Mouse (Mus musculus) E14TG2a.4 (cell line): ENCODE measurements around the gene Pde4d.

ENCODE experiments used
- H3K27me3 ChIP-seq: 2 replicates; pipeline ENCODE4 v1.6.1; 2014; ENCODE audit warnings: low read length, control low read depth; ENCODE audit not compliant: insufficient read depth
- H3K36me3 ChIP-seq: 2 replicates; pipeline ENCODE4 v1.6.1; 2014; ENCODE audit warnings: low read length, control low read depth; ENCODE audit not compliant: insufficient read depth
- H3K4me1 ChIP-seq: replicated peaks from 2 replicates; pipeline ENCODE4 v1.6.1; 2014; ENCODE audit warnings: low read depth, low read length, control low read depth
- H3K4me3 ChIP-seq: replicated peaks from 2 replicates; pipeline ENCODE4 v1.5.1; 2014; ENCODE audit warnings: mild to moderate bottlenecking, low read length
- H3K9me3 ChIP-seq: 2 replicates; pipeline ENCODE4 v1.6.1; 2014; ENCODE audit warnings: low read length, control low read depth
- CTCF ChIP-seq: conservative IDR thresholded peaks from 2 replicates; pipeline ENCODE4 v1.5.1; 2014; ENCODE audit warnings: low read length
- NANOG ChIP-seq: IDR thresholded peaks from 2 replicates; pipeline ENCODE4 v1.6.1; 2014; ENCODE audit warnings: borderline replicate concordance, low read length, mixed read lengths
- POU5F1 ChIP-seq: IDR thresholded peaks from 2 replicates; pipeline ENCODE4 v1.6.1; 2014; ENCODE audit warnings: low read length, borderline replicate concordance

The Pde4d gene

DNA sequence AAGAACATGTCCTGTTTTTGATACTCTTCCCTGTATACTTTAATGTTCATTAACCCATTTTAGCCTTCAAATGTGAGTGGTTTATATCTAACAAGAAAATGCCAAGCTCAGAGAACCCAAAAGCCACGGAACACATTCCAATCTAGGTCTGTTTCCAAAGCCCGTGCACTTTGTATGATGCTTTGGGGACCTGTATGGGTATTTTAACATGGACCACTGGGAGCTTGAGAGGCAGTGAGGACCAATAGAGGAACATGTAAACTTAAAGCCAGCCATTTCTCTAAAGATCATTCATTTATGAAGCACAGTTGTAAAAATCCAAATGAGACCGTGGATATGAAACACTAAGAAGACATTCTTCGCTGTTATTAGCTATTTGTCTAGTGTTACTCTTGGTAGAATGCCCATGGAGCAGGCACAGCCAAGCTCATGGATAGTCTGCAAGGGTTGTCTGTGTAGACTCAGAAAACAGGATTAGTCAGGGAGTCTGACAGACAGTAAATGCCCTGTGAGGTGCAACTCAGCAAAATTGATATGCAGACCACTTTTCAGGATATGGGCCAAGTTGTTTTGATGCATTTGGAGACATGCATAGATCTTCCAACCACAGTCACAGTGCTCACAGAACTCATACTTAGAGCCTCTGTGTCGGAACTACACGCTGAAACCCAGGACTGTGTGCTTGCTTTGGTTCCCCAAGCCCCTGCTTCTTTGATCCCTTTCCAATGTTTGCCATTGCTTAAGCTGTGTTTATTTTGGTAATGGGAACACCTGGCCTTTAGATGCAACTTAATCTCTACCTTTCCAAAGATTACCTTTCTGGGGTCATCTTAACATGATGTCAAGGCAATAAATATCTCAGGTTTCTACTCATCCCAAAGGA is 1272.7 kb downstream of the Pde4d start:
- H3K36me3 ChIP-seq = no peaks in the 10 kb centered on the region
- no peaks in the 10 kb centered on the region for H3K4me1 ChIP-seq
- TF ChIP-seq NANOG (no peak), CTCF (no peak), POU5F1 (no peak)
- no peaks in the 10 kb centered on the region for H3K27me3 ChIP-seq
- H3K4me3 ChIP-seq = no peak overlapping the region
- H3K9me3 ChIP-seq = no peaks in the 10 kb centered on the region

- no peak for TF ChIP-seq CTCF
- no peak for TF ChIP-seq NANOG
- no peak for TF ChIP-seq POU5F1
These were observed 1277.6 kb downstream of the Pde4d start for GRCm38 (mm10) chr13:109727346-109727745.

GRCm38 (mm10) chr13:109729612-109730011 is 1279.9 kb downstream of the Pde4d start:
- TF ChIP-seq CTCF (no peak), NANOG (no peak), POU5F1 (no peak)
- Histone ChIP-seq H3K27me3 (no peaks in the 10 kb centered on the region), H3K4me3 (no peak overlapping the region)

More at GRCm38 (mm10) chr13:109727346-109727745, 1277.6 kb downstream of the Pde4d start:
- Histone ChIP-seq H3K4me3 (no peak overlapping the region), H3K4me1 (no peaks in the 10 kb centered on the region), H3K9me3 (no peaks in the 10 kb centered on the region), H3K27me3 (no peaks in the 10 kb centered on the region), H3K36me3 (no peaks in the 10 kb centered on the region)

GRCm38 (mm10) chr13:109732655-109733376 is 1283.1 kb downstream of the Pde4d start:
- no peak for TF ChIP-seq NANOG
- TF ChIP-seq CTCF = no peak
- TF ChIP-seq POU5F1 = no peak
- no peaks in the 10 kb centered on the region for H3K27me3 ChIP-seq
- H3K4me1 ChIP-seq = no peaks in the 10 kb centered on the region
- H3K9me3 ChIP-seq = no peaks in the 10 kb centered on the region
- H3K4me3 ChIP-seq = no peak overlapping the region
- no peaks in the 10 kb centered on the region for H3K36me3 ChIP-seq

More at GRCm38 (mm10) chr13:109729612-109730011, 1279.9 kb downstream of the Pde4d start:
- Histone ChIP-seq H3K4me1 (no peaks in the 10 kb centered on the region), H3K36me3 (no peaks in the 10 kb centered on the region), H3K9me3 (no peaks in the 10 kb centered on the region)

DNA sequence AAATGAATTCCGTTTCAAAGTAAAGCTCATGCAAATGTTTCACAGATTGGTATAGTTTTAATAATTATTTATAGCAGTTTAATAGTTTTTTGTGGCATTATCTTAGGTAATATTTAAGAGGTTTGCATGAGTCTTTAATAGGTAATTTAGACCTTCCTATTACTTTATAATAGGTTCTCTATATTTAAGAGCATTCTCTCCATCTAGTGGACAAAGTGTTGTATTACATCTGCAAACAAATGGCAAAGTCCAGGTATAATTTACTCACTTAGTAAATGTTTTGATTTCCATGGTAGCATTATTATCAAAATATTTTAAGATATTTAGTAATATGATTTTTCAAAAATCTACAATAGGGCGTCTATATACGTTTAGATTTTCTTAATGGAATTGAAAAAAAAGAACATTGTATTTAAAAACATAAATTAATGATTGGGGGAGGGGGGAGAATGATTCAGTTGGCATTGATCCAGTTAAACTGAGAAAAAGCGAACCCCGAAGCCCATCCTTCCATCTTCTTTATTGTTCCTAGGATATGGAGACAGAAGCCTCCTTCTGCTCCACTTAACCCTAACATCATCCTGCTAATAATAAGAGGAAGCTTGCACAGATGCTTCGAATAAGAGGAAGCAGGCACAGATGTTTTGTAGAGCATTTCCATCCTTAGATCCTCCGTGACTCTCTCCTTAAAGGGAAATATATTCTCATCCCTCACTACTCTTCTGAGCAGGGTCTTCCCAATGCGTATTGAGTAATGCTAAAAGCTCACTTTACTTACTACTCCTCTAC is 1286.7 kb downstream of the Pde4d start:
- H3K27me3 ChIP-seq = no peaks in the 10 kb centered on the region
- no peaks in the 10 kb centered on the region for H3K9me3 ChIP-seq
- H3K4me1 ChIP-seq = no peaks in the 10 kb centered on the region
- no peak overlapping the region for H3K4me3 ChIP-seq
- TF ChIP-seq NANOG (no peak), CTCF (peak; percentile 93)
- no peaks in the 10 kb centered on the region for H3K36me3 ChIP-seq

- H3K4me1 ChIP-seq = no peaks in the 10 kb centered on the region
- TF ChIP-seq POU5F1 = no peak
- no peak for TF ChIP-seq NANOG
- TF ChIP-seq CTCF = no peak
- no peaks in the 10 kb centered on the region for H3K36me3 ChIP-seq
- H3K4me3 ChIP-seq = no peak overlapping the region
- H3K9me3 ChIP-seq = peaks cover 7% of the 10 kb centered on the region
- H3K27me3 ChIP-seq = no peaks in the 10 kb centered on the region
These were observed 1296.7 kb downstream of the Pde4d start for GRCm38 (mm10) chr13:109746492-109746891.

- peaks cover 5% of the 10 kb centered on the region; the same call in 1 of the 2 replicates for H3K36me3 ChIP-seq
- no peaks in the 10 kb centered on the region for H3K9me3 ChIP-seq
- no peaks in the 10 kb centered on the region for H3K4me1 ChIP-seq
- TF ChIP-seq NANOG = no peak
- no peak for TF ChIP-seq POU5F1
- TF ChIP-seq CTCF = no peak
- H3K27me3 ChIP-seq = no peaks in the 10 kb centered on the region
- no peak overlapping the region for H3K4me3 ChIP-seq
These were observed 1302.6 kb downstream of the Pde4d start for GRCm38 (mm10) chr13:109752236-109752863.
